Mouse (Mus musculus) c-Kit-positive CD71-negative TER-119-negative erythroid progenitor cells, embryonic 14.5 days (primary cell): ENCODE measurements at regions not wholly inside any gene's neighbourhood (a gene's known extent, or its start where the extent isn't known, plus 50 kb on each side); places are given as distances from the start of the nearest gene placed in this dataset.

ENCODE experiments used
- DNase-seq: peaks from one replicate; pipeline ENCODE4 v3.0.0-alpha.2; 2013; ENCODE audit warnings: low read depth

- no peak for DNase-seq
These were observed 348.9 kb downstream of the Cd83 start for GRCm38 (mm10) chr13:44133436-44133835.

- no peak for DNase-seq
These were observed 356.6 kb downstream of the Cd83 start for GRCm38 (mm10) chr13:44141181-44141580.

GRCm38 (mm10) chr13:44145441-44145840, 360.9 kb downstream of the Cd83 start:
- DNase-seq = no peak

GRCm38 (mm10) chr13:44147841-44148240, 363.3 kb downstream of the Cd83 start:
- no peak for DNase-seq

- DNase-seq = no peak
These were observed 364.9 kb downstream of the Cd83 start for GRCm38 (mm10) chr13:44149499-44149898.

- no peak for DNase-seq
These were observed 367.0 kb downstream of the Cd83 start for GRCm38 (mm10) chr13:44151526-44151925.

- no peak for DNase-seq
These were observed 368.4 kb downstream of the Cd83 start for GRCm38 (mm10) chr13:44152806-44153613.

- no peak for DNase-seq
These were observed 369.2 kb downstream of the Cd83 start for GRCm38 (mm10) chr13:44153784-44154183.

GRCm38 (mm10) chr13:44155956-44156355, 371.4 kb downstream of the Cd83 start:
- no peak for DNase-seq

GRCm38 (mm10) chr13:44156546-44156945, 372.0 kb downstream of the Cd83 start:
- no peak for DNase-seq

GRCm38 (mm10) chr13:44157236-44157635, 372.7 kb downstream of the Cd83 start:
- DNase-seq = no peak

GRCm38 (mm10) chr13:44158364-44158763, 373.8 kb downstream of the Cd83 start:
- DNase-seq = no peak

- no peak for DNase-seq
These were observed 374.8 kb downstream of the Cd83 start for GRCm38 (mm10) chr13:44159346-44159745.

GRCm38 (mm10) chr13:44164746-44165145, 380.2 kb downstream of the Cd83 start:
- DNase-seq = no peak

- DNase-seq = no peak
These were observed 382.6 kb downstream of the Cd83 start for GRCm38 (mm10) chr13:44167186-44167585.

- DNase-seq = no peak
These were observed 383.6 kb downstream of the Cd83 start for GRCm38 (mm10) chr13:44168186-44168585.

GRCm38 (mm10) chr13:44171639-44172038, 387.1 kb downstream of the Cd83 start:
- no peak for DNase-seq

- no peak for DNase-seq
These were observed 388.1 kb downstream of the Cd83 start for GRCm38 (mm10) chr13:44172701-44173100.

GRCm38 (mm10) chr13:44174236-44174635, 389.7 kb downstream of the Cd83 start:
- DNase-seq = no peak

- no peak for DNase-seq
These were observed 390.9 kb downstream of the Cd83 start for GRCm38 (mm10) chr13:44175300-44176036.

GRCm38 (mm10) chr13:44176121-44176520, 391.5 kb downstream of the Cd83 start:
- DNase-seq = no peak

- no peak for DNase-seq
These were observed 393.4 kb downstream of the Cd83 start for GRCm38 (mm10) chr13:44178006-44178405.

GRCm38 (mm10) chr13:44180384-44180783, 395.8 kb downstream of the Cd83 start:
- DNase-seq = no peak
